Mouse (Mus musculus) splenic B cell, adult 2 months (primary cell): ENCODE results near the gene Rsad2.
A peak's percentile ranks its signal among the peaks of the same experiment; 100 is the strongest.
"Not testable (repeated sequence)": the region's sequence is repeated elsewhere in the genome, so short reads cannot be mapped to it uniquely, and the experiment has no call there.

Experiments used
- DNase-seq: peaks from one replicate; pipeline ENCODE4 v3.0.0-alpha.2; 2011; ENCODE audit warnings: low read depth, low spot score
- H3K27me3 ChIP-seq: 2 replicates; pipeline ENCODE4 v1.6.1; 2012; ENCODE audit warnings: mild to moderate bottlenecking, low read length, moderate library complexity, mixed read lengths; ENCODE audit not compliant: control insufficient read depth, poor library complexity, insufficient read depth, severe bottlenecking
- H3K36me3 ChIP-seq: 2 replicates; pipeline ENCODE4 v1.6.1; 2012; ENCODE audit warnings: mild to moderate bottlenecking, low read length, moderate library complexity, mixed read lengths; ENCODE audit not compliant: control insufficient read depth, poor library complexity, insufficient read depth, severe bottlenecking

Rsad2 gene

GRCm38 (mm10) chr12:26469098-26470041 is 13.1 kb upstream of the Rsad2 start, which contains the start of gene Cmpk2:
TSS of gene Cmpk2 (plus strand) at chr12:26469204.
- Histone ChIP-seq H3K27me3 (no peaks in the 10 kb centered on the region), H3K36me3 (no peaks in the 10 kb centered on the region; the same call in 1 of the 2 replicates)
- peak; percentile 81 for DNase-seq

- Histone ChIP-seq H3K36me3 (no peaks in the 10 kb centered on the region), H3K27me3 (no peaks in the 10 kb centered on the region)
- no peak for DNase-seq
These were observed 9.3 kb upstream of the Rsad2 start for GRCm38 (mm10) chr12:26465600-26465999.

GRCm38 (mm10) chr12:26460091-26460490 is 3.8 kb upstream of the Rsad2 start:
- peak; percentile 27 for DNase-seq
- Histone ChIP-seq H3K27me3 (no peaks in the 10 kb centered on the region), H3K36me3 (no peaks in the 10 kb centered on the region)

GRCm38 (mm10) chr12:26454682-26455081 is 1.6 kb downstream of the Rsad2 start:
- no peaks in the 10 kb centered on the region for H3K36me3 ChIP-seq
- H3K27me3 ChIP-seq = no peaks in the 10 kb centered on the region
- DNase-seq = no peak

- Histone ChIP-seq H3K36me3 (no peaks in the 10 kb centered on the region), H3K27me3 (no peaks in the 10 kb centered on the region)
- DNase-seq = no peak
These were observed 3.3 kb downstream of the Rsad2 start for GRCm38 (mm10) chr12:26452951-26453350.

- DNase-seq = peak; percentile 45
- Histone ChIP-seq H3K27me3 (no peaks in the 10 kb centered on the region), H3K36me3 (no peaks in the 10 kb centered on the region)
These were observed 5.1 kb downstream of the Rsad2 start for GRCm38 (mm10) chr12:26451150-26451549.

- H3K36me3 ChIP-seq = no peaks in the 10 kb centered on the region
- no peak for DNase-seq
- H3K27me3 ChIP-seq = no peaks in the 10 kb centered on the region
These were observed 6.8 kb downstream of the Rsad2 start for GRCm38 (mm10) chr12:26449483-26449882.

- no peak for DNase-seq
- H3K36me3 ChIP-seq = no peaks in the 10 kb centered on the region
- H3K27me3 ChIP-seq = no peaks in the 10 kb centered on the region
These were observed 9.7 kb downstream of the Rsad2 start for GRCm38 (mm10) chr12:26446377-26447045.

- no peak for DNase-seq
- no peaks in the 10 kb centered on the region for H3K27me3 ChIP-seq
- no peaks in the 10 kb centered on the region for H3K36me3 ChIP-seq
These were observed 11.7 kb downstream of the Rsad2 start for GRCm38 (mm10) chr12:26444511-26444910.

GRCm38 (mm10) chr12:26444054-26444453 is 12.2 kb downstream of the Rsad2 start:
- H3K36me3 ChIP-seq = no peaks in the 10 kb centered on the region
- peak; percentile 68 for DNase-seq
- H3K27me3 ChIP-seq = no peaks in the 10 kb centered on the region

- Histone ChIP-seq H3K36me3 (no peaks in the 10 kb centered on the region), H3K27me3 (no peaks in the 10 kb centered on the region)
- DNase-seq = no peak
These were observed 16.9 kb downstream of the Rsad2 start for GRCm38 (mm10) chr12:26439366-26439765.

- Histone ChIP-seq H3K36me3 (no peaks in the 10 kb centered on the region), H3K27me3 (no peaks in the 10 kb centered on the region)
- no peak for DNase-seq
These were observed 18.3 kb downstream of the Rsad2 start for GRCm38 (mm10) chr12:26437950-26438349.

- Histone ChIP-seq H3K36me3 (no peaks in the 10 kb centered on the region), H3K27me3 (no peaks in the 10 kb centered on the region)
- DNase-seq = no peak
These were observed 19.9 kb downstream of the Rsad2 start for GRCm38 (mm10) chr12:26436334-26436733.

- H3K36me3 ChIP-seq, DNase-seq, H3K27me3 ChIP-seq: not testable (repeated sequence)
These were observed 27.5 kb downstream of the Rsad2 start for GRCm38 (mm10) chr12:26428771-26429170.

- H3K27me3 ChIP-seq = no peaks in the 10 kb centered on the region
- DNase-seq = peak; percentile 82
- H3K36me3 ChIP-seq = no peaks in the 10 kb centered on the region
These were observed 31.4 kb downstream of the Rsad2 start for GRCm38 (mm10) chr12:26424841-26425240.
